30 mouse cellular contexts compared by ENCODE assay signal in genomic region chr11:103354033-103354432, GRCm38 (mm10). TPM values are rescaled to one million over a fixed set of nuclear protein-coding genes. Genes with fewer than 3 reads are reported as not detected.
A peak's percentile ranks its signal among the peaks of the same experiment; 100 is the strongest.
DNase-seq lines count a peak whose midpoint lies in the region; ATAC-seq and TF ChIP-seq lines count a peak whose summit lies in the region.
"Had no signal": no experiment of that assay in that cellular context is flagged by ENCODE, and none has a peak within 500 bp of the region (broad histone marks: within the 10 kb centered on the region; RNA-seq: fewer than 3 reads in every experiment).

No protein-coding gene starts in this region.

- no peaks in the 10 kb centered on the region for H3K36me3 ChIP-seq in kidney, postnatal 0 days (ENCODE audit: insufficient read depth, low read length)
- no peaks in the 10 kb centered on the region for H3K36me3 ChIP-seq in MEL (ENCODE audit: control insufficient read depth in 1 of 2, insufficient read depth in 2 of 2, low read length in 2 of 2)
- H3K36me3 ChIP-seq in intestine, embryonic 15.5 days: 0 out of 2 replicates have a peak, but pooled peaks cover 7% of the 10 kb centered on the region
- 0 out of 2 replicates have a peak, but pooled peaks cover 3% of the 10 kb centered on the region for H3K36me3 ChIP-seq in embryonic facial prominence, embryonic 10.5 days (replicated peaks)
- H3K36me3 ChIP-seq: forebrain, embryonic 12.5 days; hindbrain, embryonic 12.5 days; limb, embryonic 10.5 days; limb, embryonic 15.5 days; midbrain, embryonic 10.5 days; midbrain, embryonic 15.5 days; neural tube, embryonic 15.5 days; stomach, embryonic 15.5 days had no signal

- 0 out of 2 replicates have a peak, but pooled peaks cover 18% of the 10 kb centered on the region for H3K4me1 ChIP-seq in kidney, postnatal 0 days (replicated peaks; ENCODE audit: insufficient read depth, low read length)
- no peaks in the 10 kb centered on the region for H3K4me1 ChIP-seq in MEL (ENCODE audit: control insufficient read depth in 1 of 2, insufficient read depth in 2 of 2, low read length in 2 of 2)
- peaks cover 20% of the 10 kb centered on the region; the same call in 1 of the 2 replicates for H3K4me1 ChIP-seq in intestine, embryonic 15.5 days (replicated peaks)
- H3K4me1 ChIP-seq in embryonic facial prominence, embryonic 10.5 days: peaks cover 30% of the 10 kb centered on the region

- TF ChIP-seq RAD21 in MEL (IDR thresholded peaks at IDR 0.05; ENCODE audit: low read depth, low read length): no peak

- no peak for TF ChIP-seq POLR2A in MEL (IDR thresholded peaks at IDR 0.05; ENCODE audit: control insufficient read depth in 1 of 2, insufficient read depth in 1 of 2, low read depth in 1 of 2, low read length in 2 of 2, poor library complexity in 1 of 2)

- no peak overlapping the region for H3K4me3 ChIP-seq in kidney, postnatal 0 days (replicated peaks; ENCODE audit: low read depth, low read length)
- no peak overlapping the region for H3K4me3 ChIP-seq in MEL (ENCODE audit: control insufficient read depth in 1 of 2, insufficient read depth in 1 of 2, low read depth in 2 of 2, low read length in 2 of 2)
- H3K4me3 ChIP-seq in intestine, embryonic 15.5 days (replicated peaks): peak overlapping the region; percentile 39; the same call in 1 of the 2 replicates
- H3K4me3 ChIP-seq in embryonic facial prominence, embryonic 10.5 days: no peak overlapping the region
- H3K4me3 ChIP-seq: erythroblast, embryonic 14.5 days; forebrain, embryonic 12.5 days; hindbrain, embryonic 12.5 days; limb, embryonic 10.5 days; limb, embryonic 15.5 days; liver, embryonic 13.5 days; midbrain, embryonic 10.5 days; midbrain, embryonic 15.5 days; neural tube, embryonic 15.5 days had no signal

- H3K79me2 ChIP-seq in MEL (ENCODE audit: control insufficient read depth, insufficient read depth, low read length, poor library complexity): no peaks in the 10 kb centered on the region

- peak overlapping the region; percentile 72; the same call in 1 of the 2 replicates for H3K27ac ChIP-seq in kidney, postnatal 0 days
- no peak overlapping the region for H3K27ac ChIP-seq in MEL (ENCODE audit: control insufficient read depth, low read depth, low read length)
- H3K27ac ChIP-seq in intestine, embryonic 15.5 days: no peak overlapping the region
- H3K27ac ChIP-seq in embryonic facial prominence, embryonic 10.5 days (replicated peaks): no peak overlapping the region
- H3K27ac ChIP-seq: forebrain, embryonic 12.5 days; hindbrain, embryonic 12.5 days; hindbrain, postnatal 0 days; limb, embryonic 10.5 days; limb, embryonic 15.5 days; liver, embryonic 13.5 days; midbrain, embryonic 10.5 days; midbrain, embryonic 15.5 days; neural tube, embryonic 15.5 days; stomach, embryonic 15.5 days had no signal

- no peak for ATAC-seq in kidney, postnatal 0 days (replicated peaks; ENCODE audit: low FRiP score, low read depth)
- no peak for ATAC-seq in intestine, embryonic 15.5 days
- ATAC-seq: CD4-positive, CD25-positive, alpha-beta regulatory T cell, adult 4 months; hindbrain, postnatal 0 days; midbrain, embryonic 15.5 days; Patski had no signal

- no peak for TF ChIP-seq CTCF in kidney, postnatal 0 days (IDR thresholded peaks at IDR 0.05; ENCODE audit: low read depth)
- no peak for TF ChIP-seq CTCF in MEL (IDR thresholded peaks at IDR 0.05 in 2 of 3, conservative IDR thresholded peaks at IDR 0.05 in 1 of 3; ENCODE audit: control insufficient read depth in 1 of 3, insufficient read depth in 1 of 3, low read depth in 2 of 3, low read length in 3 of 3, poor library complexity in 1 of 3, severe bottlenecking in 1 of 3)

- WGBS in kidney, postnatal 0 days: 55% methylated on average over 3 of the region's 3 CpGs
- WGBS in intestine, embryonic 15.5 days: 51% methylated on average over 3 of the region's 3 CpGs
- 75% methylated on average over 3 of the region's 3 CpGs for WGBS in embryonic facial prominence, embryonic 10.5 days

- no peaks in the 10 kb centered on the region for H3K9me3 ChIP-seq in kidney, postnatal 0 days (replicated peaks; ENCODE audit: low read length)
- H3K9me3 ChIP-seq in MEL (replicated peaks; ENCODE audit: insufficient read depth, low read length): no peaks in the 10 kb centered on the region
- H3K9me3 ChIP-seq in intestine, embryonic 15.5 days: no peaks in the 10 kb centered on the region
- H3K9me3 ChIP-seq in embryonic facial prominence, embryonic 10.5 days: peaks cover 9% of the 10 kb centered on the region; the same call in 1 of the 2 replicates
- H3K9me3 ChIP-seq: limb, embryonic 10.5 days; limb, embryonic 15.5 days; liver, embryonic 13.5 days; midbrain, embryonic 10.5 days; midbrain, embryonic 15.5 days; neural tube, embryonic 15.5 days; stomach, embryonic 15.5 days had no signal

- no peak overlapping the region for H3K4me2 ChIP-seq in kidney, postnatal 0 days (ENCODE audit: low read length)
- H3K4me2 ChIP-seq in intestine, embryonic 15.5 days (replicated peaks): peak overlapping the region; percentile 50
- H3K4me2 ChIP-seq: forebrain, embryonic 12.5 days; hindbrain, embryonic 12.5 days; limb, embryonic 15.5 days; liver, embryonic 13.5 days; midbrain, embryonic 15.5 days; neural tube, embryonic 15.5 days had no signal

- TF ChIP-seq EP300 in MEL (IDR thresholded peaks at IDR 0.05; ENCODE audit: low read depth in 1 of 2, low read length in 2 of 2): no peak

- H3K9ac ChIP-seq in kidney, postnatal 0 days (ENCODE audit: low read depth, low read length): no peak overlapping the region
- H3K9ac ChIP-seq in MEL (ENCODE audit: control insufficient read depth, low read depth, low read length, poor library complexity, severe bottlenecking): no peak overlapping the region
- H3K9ac ChIP-seq in intestine, embryonic 15.5 days: no peak overlapping the region
- H3K9ac ChIP-seq: forebrain, embryonic 12.5 days; hindbrain, embryonic 12.5 days; limb, embryonic 15.5 days; liver, embryonic 13.5 days; midbrain, embryonic 15.5 days; neural tube, embryonic 15.5 days; stomach, embryonic 15.5 days had no signal

- no peak for DNase-seq in kidney, postnatal 0 days (ENCODE audit: low spot score)
- DNase-seq in kidney, postnatal 14 days: no peak
- DNase-seq in MEL (ENCODE audit: low read depth, low spot score): peak; percentile 49
- DNase-seq in right cerebral cortex, postnatal 4 days: no peak
- no peak for DNase-seq in embryonic facial prominence, embryonic 10.5 days (ENCODE audit: low spot score)
- no peak for DNase-seq in layer of hippocampus, postnatal 10 days (ENCODE audit: low spot score in 2 of 2)
- DNase-seq: adrenal gland, postnatal 14 days; cerebellum, adult 11-12 months; cerebellum, adult 9-11 months; gastrocnemius, postnatal 10 days; kidney, adult 11 months; liver, embryonic 13.5 days; lung, adult 18-20 months; lung, postnatal 10 days; retina, postnatal 1 day; thymus, adult 18-20 months; thymus, postnatal 36 days had no signal

- H3K27me3 ChIP-seq in kidney, postnatal 0 days (ENCODE audit: insufficient read depth, low read length): no peaks in the 10 kb centered on the region
- H3K27me3 ChIP-seq in MEL (ENCODE audit: control insufficient read depth in 1 of 2, insufficient read depth in 2 of 2, low read length in 2 of 2): no peaks in the 10 kb centered on the region
- H3K27me3 ChIP-seq in intestine, embryonic 15.5 days (replicated peaks): 0 out of 2 replicates have a peak, but pooled peaks cover 7% of the 10 kb centered on the region
- peaks cover 45% of the 10 kb centered on the region for H3K27me3 ChIP-seq in embryonic facial prominence, embryonic 10.5 days (replicated peaks; ENCODE audit: low read depth, poor library complexity, severe bottlenecking)
- H3K27me3 ChIP-seq: Patski; stomach, embryonic 15.5 days had no signal

TF ChIP-seq in MEL, 35 proteins besides CTCF, POLR2A, EP300 and RAD21:
- TF ChIP-seq NELFE (IDR thresholded peaks at IDR 0.05; ENCODE audit: low read depth, low read length) (no peak), MEF2A (IDR thresholded peaks at IDR 0.05; ENCODE audit: extremely low read depth, insufficient replicate concordance, low read depth, low read length, poor library complexity, severe bottlenecking) (no peak), ELF1 (IDR thresholded peaks at IDR 0.05; ENCODE audit: low read depth, low read length) (no peak), SIN3A (IDR thresholded peaks at IDR 0.05; ENCODE audit: low read length) (no peak)

RNA-seq across cellular contexts. Expression of gene Arhgap27, which starts 9.5 kb away (rescaled TPM):
- 15.9 and 16.6 TPM in 2 replicates for polyA plus RNA-seq in kidney, postnatal 0 days (2015; fragmentation: Nextera tagmentation; extraction: Ambion mirVana)
- total RNA-seq in MEL (2012; rRNA removed): 6.3 TPM in 2 replicates
- polyA plus RNA-seq in MEL (2012; ENCODE audit: insufficient read depth in 1 of 2, insufficient read length in 2 of 2, low read depth in 1 of 2, low replicate concordance in 2 of 2, missing spikeins in 1 of 2): 10 to 100 TPM in 1 of 2 experiments, not detected in 1; 15.0 TPM
- 33.0 and 36.2 TPM in 2 replicates for polyA plus RNA-seq in intestine, embryonic 15.5 days (2015; fragmentation: Nextera tagmentation; extraction: Ambion mirVana)
- polyA plus RNA-seq in embryonic facial prominence, embryonic 10.5 days (2016; fragmentation: Nextera tagmentation; extraction: Ambion mirVana): 5.3 and 5.8 TPM in 2 replicates
- 1 to 10 TPM; 8.7 to 9.3 TPM for total RNA-seq in layer of hippocampus, postnatal 10 days (2021)

RNA-seq across cellular contexts. Expression of gene Plekhm1, which starts 58.5 kb away (rescaled TPM):
- polyA plus RNA-seq in kidney, postnatal 0 days (2015; fragmentation: Nextera tagmentation; extraction: Ambion mirVana): 5.4 and 6.1 TPM in 2 replicates
- total RNA-seq in MEL (2012; rRNA removed): 3.4 and 4.0 TPM in 2 replicates
- polyA plus RNA-seq in MEL (2012; ENCODE audit: insufficient read depth in 1 of 2, insufficient read length in 2 of 2, low read depth in 1 of 2, low replicate concordance in 2 of 2, missing spikeins in 1 of 2): 10 to 100 TPM in 1 of 2 experiments, not detected in 1; 10.0 TPM
- 5.6 and 6.2 TPM in 2 replicates for polyA plus RNA-seq in intestine, embryonic 15.5 days (2015; fragmentation: Nextera tagmentation; extraction: Ambion mirVana)
- polyA plus RNA-seq in embryonic facial prominence, embryonic 10.5 days (2016; fragmentation: Nextera tagmentation; extraction: Ambion mirVana): 8.1 and 8.9 TPM in 2 replicates
- 10 to 100 TPM; 15.0 TPM for total RNA-seq in layer of hippocampus, postnatal 10 days (2021)
